Mouse (Mus musculus) embryonic facial prominence, embryonic 14.5 days (tissue): ENCODE data around the gene Baiap2l1. TPM values are rescaled to one million over a fixed set of nuclear protein-coding genes. Genes with fewer than 3 reads are reported as not detected.
"Not testable (repeated sequence)": the region's sequence is repeated elsewhere in the genome, so short reads cannot be mapped to it uniquely, and the experiment has no call there.

ENCODE experiments used
- ATAC-seq: fragments of 200-750 bp; cut with Nextera tagmentation; 2 replicates; pipeline ENCODE4 v1.8.0; 2017; ENCODE audit warnings: low read depth, moderate number of reproducible peaks, moderate TSS enrichment
- DNase-seq: peaks from one replicate; pipeline ENCODE4 v3.0.0-alpha.2; 2015; ENCODE audit warnings: low spot score
- H3K27ac ChIP-seq: fragments of 300-500 bp; sonication (generic); replicated peaks from 2 replicates; pipeline ENCODE4 v1.5.1; 2014; ENCODE audit warnings: low read depth, mild to moderate bottlenecking, low read length, moderate library complexity
- H3K27me3 ChIP-seq: fragments of 300-500 bp; sonication (generic); replicated peaks from 2 replicates; pipeline ENCODE4 v1.6.1; 2014; ENCODE audit warnings: low read length; ENCODE audit not compliant: control insufficient read depth, insufficient read depth
- H3K36me3 ChIP-seq: fragments of 300-500 bp; sonication (generic); 2 replicates; pipeline ENCODE4 v1.6.1; 2014; ENCODE audit warnings: low read length, mixed read lengths; ENCODE audit not compliant: control insufficient read depth, insufficient read depth
- H3K4me1 ChIP-seq: fragments of 300-500 bp; sonication (generic); 2 replicates; pipeline ENCODE4 v1.6.1; 2014; ENCODE audit warnings: antibody characterized with exemption, low read length; ENCODE audit not compliant: control insufficient read depth, insufficient read depth
- H3K4me2 ChIP-seq: fragments of 300-500 bp; sonication (generic); 2 replicates; pipeline ENCODE4 v1.6.1; 2014; ENCODE audit warnings: low read depth, mild to moderate bottlenecking, low read length, moderate library complexity, mixed read lengths
- H3K4me3 ChIP-seq: fragments of 300-500 bp; sonication (generic); 2 replicates; pipeline ENCODE4 v1.5.1; 2014; ENCODE audit warnings: low read depth, mild to moderate bottlenecking, low read length
- H3K9ac ChIP-seq: fragments of 300-500 bp; sonication (generic); 2 replicates; pipeline ENCODE4 v1.6.1; 2014; ENCODE audit warnings: low read depth, mild to moderate bottlenecking, low read length, moderate library complexity, mixed read lengths
- H3K9me3 ChIP-seq: fragments of 300-500 bp; sonication (generic); 2 replicates; pipeline ENCODE4 v1.6.1; 2016; ENCODE audit warnings: low read length; ENCODE audit not compliant: control insufficient read depth
- WGBS: fragments of 180-500 bp; shearing (Covaris S2); extraction: QIAGEN DNeasy Blood & Tissue Kit; methylation state at CpG from one replicate; pipeline ENCODE4 v1.1.7; 2014; 5-methylcytosine and 5-hydroxymethylcytosine counted together
- polyA plus RNA-seq: library from polyadenylated mRNA; unstranded; fragments of >200 nt; fragmentation: Nextera tagmentation; extraction: Ambion mirVana; gene quantifications from 2 replicates; pipeline ENCODE4 v1.2.1, GENCODE M21; 2014

Baiap2l1 gene
- polyA plus RNA-seq, 1 experiment from 2014 or later: 10.8 TPM

- not testable (repeated sequence) for ATAC-seq, H3K9ac ChIP-seq, H3K4me2 ChIP-seq, H3K27ac ChIP-seq, H3K36me3 ChIP-seq, H3K9me3 ChIP-seq, H3K27me3 ChIP-seq, H3K4me3 ChIP-seq, H3K4me1 ChIP-seq, DNase-seq
- WGBS: 67% methylated on average over 6 of the region's 6 CpGs
These were observed 22.6 kb downstream of the Baiap2l1 start for GRCm38 (mm10) chr5:144335357-144335756.

GRCm38 (mm10) chr5:144334010-144334409, 23.9 kb downstream of the Baiap2l1 start:
- 82% methylated on average over 11 of the region's 11 CpGs for WGBS
- Histone ChIP-seq H3K4me1 (no peaks in the 10 kb centered on the region), H3K9me3 (no peaks in the 10 kb centered on the region), H3K9ac (no peak overlapping the region), H3K27me3 (no peaks in the 10 kb centered on the region), H3K4me3 (no peak overlapping the region), H3K36me3 (no peaks in the 10 kb centered on the region), H3K27ac (no peak overlapping the region), H3K4me2 (no peak overlapping the region)
- ATAC-seq: no peak
- DNase-seq: no peak

GRCm38 (mm10) chr5:144322717-144323116, 35.2 kb downstream of the Baiap2l1 start:
- Histone ChIP-seq H3K27ac (no peak overlapping the region), H3K4me3 (no peak overlapping the region), H3K4me2 (no peak overlapping the region), H3K4me1 (peaks cover 4% of the 10 kb centered on the region; the same call in 1 of the 2 replicates), H3K9me3 (no peaks in the 10 kb centered on the region), H3K9ac (no peak overlapping the region), H3K36me3 (no peaks in the 10 kb centered on the region), H3K27me3 (no peaks in the 10 kb centered on the region)
- DNase-seq (no peak), ATAC-seq (no peak)
- WGBS: 77% methylated on average over 3 of the region's 3 CpGs

GRCm38 (mm10) chr5:144321681-144322080, 36.2 kb downstream of the Baiap2l1 start:
- Histone ChIP-seq H3K27ac (no peak overlapping the region), H3K27me3 (no peaks in the 10 kb centered on the region), H3K9me3 (no peaks in the 10 kb centered on the region), H3K9ac (no peak overlapping the region), H3K4me2 (no peak overlapping the region), H3K36me3 (no peaks in the 10 kb centered on the region), H3K4me1 (peaks cover 4% of the 10 kb centered on the region; the same call in 1 of the 2 replicates), H3K4me3 (no peak overlapping the region)
- 69% methylated on average over 7 of the region's 7 CpGs for WGBS
- ATAC-seq (no peak), DNase-seq (no peak)

- H3K9me3 ChIP-seq: no peaks in the 10 kb centered on the region
- no peak overlapping the region for H3K27ac ChIP-seq
- DNase-seq (peak; percentile 41), ATAC-seq (peak; percentile 57; the same call in 1 of the 2 replicates)
- WGBS: 41% methylated on average over 6 of the region's 6 CpGs
- no peak overlapping the region for H3K9ac ChIP-seq
- no peaks in the 10 kb centered on the region for H3K36me3 ChIP-seq
- no peak overlapping the region for H3K4me3 ChIP-seq
- peaks cover 4% of the 10 kb centered on the region; the same call in 1 of the 2 replicates for H3K4me1 ChIP-seq
- no peaks in the 10 kb centered on the region for H3K27me3 ChIP-seq
- H3K4me2 ChIP-seq: no peak overlapping the region
These were observed 39.6 kb downstream of the Baiap2l1 start for GRCm38 (mm10) chr5:144318286-144318685.

GRCm38 (mm10) chr5:144317426-144317825, 40.5 kb downstream of the Baiap2l1 start:
- Histone ChIP-seq H3K9ac (no peak overlapping the region), H3K4me1 (peaks cover 4% of the 10 kb centered on the region; the same call in 1 of the 2 replicates), H3K36me3 (no peaks in the 10 kb centered on the region), H3K27me3 (no peaks in the 10 kb centered on the region), H3K27ac (no peak overlapping the region), H3K4me2 (no peak overlapping the region), H3K9me3 (no peaks in the 10 kb centered on the region), H3K4me3 (no peak overlapping the region)
- no peak for DNase-seq
- no peak for ATAC-seq
- 87% methylated on average over 8 of the region's 8 CpGs for WGBS

GRCm38 (mm10) chr5:144316442-144316841, 41.5 kb downstream of the Baiap2l1 start:
- ATAC-seq: no peak
- H3K4me1 ChIP-seq: peaks cover 4% of the 10 kb centered on the region; the same call in 1 of the 2 replicates
- H3K9me3 ChIP-seq: no peaks in the 10 kb centered on the region
- H3K4me3 ChIP-seq: no peak overlapping the region
- H3K9ac ChIP-seq: no peak overlapping the region
- DNase-seq: no peak
- no peak overlapping the region for H3K27ac ChIP-seq
- 77% methylated on average over 3 of the region's 3 CpGs for WGBS
- no peak overlapping the region for H3K4me2 ChIP-seq
- no peaks in the 10 kb centered on the region for H3K36me3 ChIP-seq
- no peaks in the 10 kb centered on the region for H3K27me3 ChIP-seq

GRCm38 (mm10) chr5:144314731-144315494, 43.0 kb downstream of the Baiap2l1 start:
- Histone ChIP-seq H3K4me1 (peaks cover 4% of the 10 kb centered on the region; the same call in 1 of the 2 replicates), H3K27me3 (no peaks in the 10 kb centered on the region), H3K4me3 (no peak overlapping the region), H3K4me2 (no peak overlapping the region), H3K36me3 (no peaks in the 10 kb centered on the region), H3K27ac (no peak overlapping the region), H3K9me3 (no peaks in the 10 kb centered on the region), H3K9ac (no peak overlapping the region)
- peak; percentile 22 for DNase-seq
- ATAC-seq: no peak
- 73% methylated on average over 12 of the region's 12 CpGs for WGBS

GRCm38 (mm10) chr5:144313335-144313734, 44.6 kb downstream of the Baiap2l1 start:
- Histone ChIP-seq H3K9me3 (no peaks in the 10 kb centered on the region), H3K4me1 (peaks cover 4% of the 10 kb centered on the region; the same call in 1 of the 2 replicates), H3K4me2 (no peak overlapping the region), H3K9ac (no peak overlapping the region), H3K36me3 (no peaks in the 10 kb centered on the region), H3K27me3 (no peaks in the 10 kb centered on the region), H3K4me3 (no peak overlapping the region), H3K27ac (no peak overlapping the region)
- no peak for DNase-seq
- no peak for ATAC-seq
- WGBS: 8% methylated on average over 5 of the region's 5 CpGs
